Mouse (Mus musculus) right cerebral cortex, postnatal 14 days (tissue): ENCODE data around the gene Nhp2.
"Not testable (repeated sequence)": the region's sequence is repeated elsewhere in the genome, so short reads cannot be mapped to it uniquely, and the experiment has no call there.

Experiments
- DNase-seq: peaks from one replicate; pipeline ENCODE4 v3.0.0; 2022

The Nhp2 gene

DNA sequence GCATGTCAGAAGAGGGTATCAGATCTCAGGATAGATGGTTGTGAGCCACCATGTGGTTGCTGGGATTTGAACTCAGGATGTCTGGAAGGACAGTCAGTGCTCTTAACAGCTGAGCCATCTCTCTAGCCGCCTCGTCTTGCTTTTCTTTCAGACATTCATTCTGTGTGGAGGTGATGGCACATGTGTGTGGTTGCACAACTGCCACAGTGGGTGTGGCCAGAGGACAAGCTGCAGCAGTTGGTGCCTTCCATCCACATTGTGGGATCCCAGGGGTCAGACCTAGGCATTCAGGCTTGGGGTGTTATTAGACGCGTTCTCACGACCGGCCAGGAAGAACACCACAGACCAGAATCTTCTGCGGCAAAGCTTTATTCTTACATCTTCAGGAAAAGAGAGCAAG is 45.2 kb downstream of the Nhp2 start:
- DNase-seq, result not testable (repeated sequence)

DNA sequence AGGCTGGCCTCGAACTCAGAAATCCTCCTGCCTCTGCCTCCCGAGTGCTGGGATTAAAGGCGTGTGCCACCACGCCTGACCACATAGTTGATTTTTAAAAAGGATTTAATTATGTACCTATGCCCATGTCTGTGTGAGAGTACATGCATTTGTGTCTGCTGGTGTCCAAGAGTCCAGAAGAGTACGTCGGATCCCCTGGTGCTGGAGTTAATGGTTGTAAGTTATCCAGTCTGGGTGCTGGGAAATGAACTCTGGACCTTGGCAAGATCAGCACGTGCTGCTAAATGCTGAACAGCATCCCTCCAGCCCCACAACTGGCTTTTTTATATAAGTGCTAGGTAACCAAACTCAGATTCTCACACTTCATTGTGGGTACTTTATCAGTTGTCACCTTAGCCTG is 51.3 kb downstream of the Nhp2 start:
- no peak for DNase-seq

DNA sequence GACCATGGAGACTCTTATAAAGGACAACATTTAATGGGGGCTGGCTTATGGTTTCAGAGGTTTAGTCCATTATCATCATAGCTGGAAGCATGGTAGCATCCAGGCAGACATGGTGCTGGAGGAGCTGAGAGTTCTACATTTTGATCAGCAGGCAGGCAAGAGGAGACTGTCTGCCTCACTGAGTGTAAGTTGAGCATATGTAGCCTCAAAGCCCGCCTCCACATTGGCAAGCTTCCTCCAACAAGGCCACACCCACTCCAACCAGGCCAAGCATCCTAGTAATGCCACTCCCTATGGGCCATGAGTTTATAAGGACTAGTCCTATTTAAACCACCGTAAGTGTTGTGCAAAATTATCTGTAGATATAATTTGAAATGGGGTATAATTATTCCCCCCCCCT is 51.8 kb downstream of the Nhp2 start:
- no peak for DNase-seq

DNA sequence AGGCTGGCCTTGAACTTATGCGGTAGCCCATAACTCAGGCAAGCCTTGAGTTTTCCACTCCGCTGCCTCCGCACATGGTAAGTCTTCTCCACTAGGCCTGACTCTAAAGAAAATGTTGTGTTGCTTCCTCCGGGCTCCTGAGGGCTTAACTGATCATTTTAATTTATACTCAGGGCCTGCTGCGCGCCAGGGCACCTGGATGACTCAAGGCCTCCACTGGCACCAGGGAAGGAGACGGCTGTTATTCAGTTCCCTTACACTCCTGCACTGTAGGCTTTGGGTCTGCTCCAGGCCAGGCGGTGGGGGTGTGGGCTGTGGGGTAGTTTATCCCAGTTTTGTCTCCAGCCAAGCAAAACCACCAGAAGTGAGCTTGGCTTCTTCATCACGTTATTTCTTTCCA is 53.8 kb downstream of the Nhp2 start:
- DNase-seq, result no peak
